Mouse (Mus musculus): ENCODE measurements at regions not wholly inside any gene's neighbourhood (a gene's known extent, or its start where the extent isn't known, plus 50 kb on each side); places are given as distances from the start of the nearest gene placed in this dataset.
"Not testable (repeated sequence)": the region's sequence is repeated elsewhere in the genome, so short reads cannot be mapped to it uniquely, and the experiment has no call there.

DNA sequence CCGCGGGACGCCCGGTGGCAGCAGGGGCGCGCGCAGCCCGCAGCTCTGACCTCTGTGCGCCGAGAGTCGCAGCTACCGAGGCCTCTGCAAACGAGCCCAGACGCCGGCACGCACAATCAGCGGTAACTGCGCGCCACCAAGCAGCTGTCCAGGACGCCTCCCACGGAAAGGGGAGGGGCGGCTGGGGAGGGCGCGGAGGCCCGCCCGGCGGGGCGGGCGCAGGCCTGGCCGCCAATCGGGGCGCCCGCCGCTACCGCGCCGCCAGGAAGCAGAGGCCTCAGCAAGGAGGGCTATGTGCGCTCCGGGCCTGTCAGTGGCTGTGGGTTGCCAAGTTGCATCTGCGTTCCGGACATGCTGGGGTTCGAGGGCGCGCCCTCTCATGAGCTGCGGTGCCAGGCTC is 613.3 kb upstream of the Ywhaq start:
- Histone ChIP-seq H3K4me2 (0 out of 2 replicates have a peak overlapping the region, but pooled peaks have one; percentile 6), H3K4me3 (peak overlapping the region; percentile 18)
- ATAC-seq (ENCODE audit: low FRiP score); H3K36me3 ChIP-seq; H3K4me1 ChIP-seq (replicated peaks); H3K27ac ChIP-seq; H3K9me3 ChIP-seq; H3K9ac ChIP-seq; H3K27me3 ChIP-seq: not testable (repeated sequence)
- 5% methylated on average over 39 of the region's 45 CpGs for WGBS

- ATAC-seq (ENCODE audit: low FRiP score); H3K36me3 ChIP-seq; H3K4me2 ChIP-seq; H3K27ac ChIP-seq; H3K9me3 ChIP-seq; H3K4me1 ChIP-seq (replicated peaks); H3K9ac ChIP-seq; H3K27me3 ChIP-seq: not testable (repeated sequence)
- WGBS, result 12% methylated on average over 40 of the region's 45 CpGs
- peak overlapping the region; percentile 18 for H3K4me3 ChIP-seq
Measured at GRCm38 (mm10) chr12:22030263-22030662, 612.8 kb upstream of the Ywhaq start.

Measured in hindbrain, embryonic 13.5 days (tissue).